Mouse (Mus musculus) bone marrow, adult 2 months (tissue): Measurements from ENCODE around the gene Arid1b. TPM values are rescaled to one million over a fixed set of nuclear protein-coding genes. Genes with fewer than 3 reads are reported as not detected.

Experiments
- H3K27ac ChIP-seq: fragments of 200-500 bp; 2 replicates; pipeline ENCODE4 v1.5.1; 2012; ENCODE audit warnings: low read depth, mild to moderate bottlenecking, control low read depth, inconsistent platforms, low read length; ENCODE audit not compliant: control insufficient read depth, poor library complexity, insufficient read depth
- H3K4me1 ChIP-seq: fragments of 200-500 bp; 2 replicates; pipeline ENCODE4 v1.6.1; 2011; ENCODE audit warnings: low read length; ENCODE audit not compliant: control insufficient read depth, insufficient read depth
- H3K4me3 ChIP-seq: fragments of 200-500 bp; replicated peaks from 2 replicates; pipeline ENCODE3; 2011; ENCODE audit warnings: mild to moderate bottlenecking, low read depth, low read length, control low read depth; ENCODE audit not compliant: control insufficient read depth
- CTCF ChIP-seq: fragments of 200-500 bp; IDR thresholded peaks from 2 replicates; pipeline ENCODE4 v1.5.1; 2011; ENCODE audit warnings: low read length, control low read depth; ENCODE audit not compliant: control insufficient read depth, insufficient read depth
- POLR2A ChIP-seq: fragments of 200-500 bp; IDR thresholded peaks from 2 replicates; pipeline ENCODE4 v1.6.1; 2011; ENCODE audit warnings: low read depth, mild to moderate bottlenecking, control low read depth, low read length, borderline replicate concordance; ENCODE audit not compliant: control insufficient read depth
- WGBS: fragments of 180-500 bp; shearing (Covaris S2); methylation state at CpG from one replicate; pipeline ENCODE4 v1.1.7; 2018; 5-methylcytosine and 5-hydroxymethylcytosine counted together
- polyA plus RNA-seq: library from polyadenylated mRNA; stranded (reverse); fragments of >200 nt; gene quantifications from 2 replicates; pipeline ENCODE4 v1.2.4, GENCODE M21; 2011; ENCODE audit warnings: low replicate concordance; ENCODE audit not compliant: missing spikeins, insufficient read depth, insufficient read length

Arid1b gene
- polyA plus RNA-seq, 1 experiment, result 12.5 TPM

GRCm38 (mm10) chr17:5131706-5132105, 137.6 kb downstream of the Arid1b start:
- TF ChIP-seq CTCF, result no peak
- TF ChIP-seq POLR2A, result no peak
- 91% methylated on average over 6 of the region's 6 CpGs for WGBS
- Histone ChIP-seq H3K4me3 (no peak overlapping the region), H3K27ac (no peak overlapping the region), H3K4me1 (peaks cover 3% of the 10 kb centered on the region)

DNA sequence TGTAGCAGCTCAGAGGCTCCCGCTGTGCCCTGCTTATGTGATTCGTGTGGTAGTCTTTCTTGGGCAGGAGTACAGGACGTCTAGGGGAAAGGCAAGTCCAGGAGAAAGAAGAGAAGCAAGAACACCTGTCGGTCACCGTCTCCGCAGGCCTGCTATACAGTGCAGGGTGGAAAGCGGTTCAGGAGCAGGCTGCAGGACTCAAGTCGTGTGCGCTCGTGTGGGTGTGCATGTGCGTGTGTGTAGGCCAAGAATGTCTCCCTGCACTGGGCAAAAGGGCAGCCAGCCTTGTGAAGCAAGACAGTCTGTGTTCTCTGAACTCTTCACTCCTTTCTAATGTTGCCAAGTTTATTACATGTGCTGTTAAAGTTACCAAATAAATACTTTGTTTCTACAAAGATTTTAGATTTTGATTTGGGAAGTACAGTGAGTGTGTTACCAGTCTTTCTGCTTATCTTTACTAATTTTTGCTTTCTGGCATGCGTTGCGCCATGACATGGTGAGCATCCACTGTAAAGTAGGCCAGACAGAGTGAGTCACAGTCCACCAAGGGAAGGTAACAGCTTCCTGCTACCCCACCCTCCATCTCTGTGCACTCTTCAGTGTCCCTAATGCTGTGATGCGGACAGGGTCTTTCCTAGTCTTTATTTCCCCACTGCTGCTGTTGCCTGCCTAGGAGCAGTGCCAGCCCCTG, 138.3 kb downstream of the Arid1b start:
- WGBS, result 89% methylated on average over 14 of the region's 14 CpGs
- TF ChIP-seq CTCF (no peak), POLR2A (no peak)
- H3K27ac ChIP-seq, result no peak overlapping the region
- H3K4me1 ChIP-seq, result peaks cover 3% of the 10 kb centered on the region
- no peak overlapping the region for H3K4me3 ChIP-seq

DNA sequence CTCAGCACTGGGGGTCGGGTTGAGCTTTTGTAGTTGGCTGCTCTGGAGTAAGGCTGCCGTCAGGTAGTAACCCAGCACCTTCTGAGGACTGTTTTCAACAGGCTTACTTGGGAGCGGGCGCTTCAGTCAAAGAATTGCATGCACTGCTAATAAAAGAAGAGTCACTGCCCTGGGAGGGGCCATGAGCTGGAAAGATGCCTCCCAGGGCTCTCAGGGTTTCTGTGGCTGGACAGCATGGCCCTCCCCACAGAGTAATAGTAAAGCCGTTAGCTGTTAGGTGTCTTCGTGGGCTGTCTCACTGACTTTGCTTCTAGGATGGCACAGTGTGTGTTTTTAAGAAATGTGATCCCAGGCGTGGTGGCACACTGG, 138.8 kb downstream of the Arid1b start:
- no peak overlapping the region for H3K4me3 ChIP-seq
- peaks cover 3% of the 10 kb centered on the region for H3K4me1 ChIP-seq
- TF ChIP-seq CTCF, result no peak
- no peak for TF ChIP-seq POLR2A
- H3K27ac ChIP-seq, result no peak overlapping the region
- 88% methylated on average over 7 of the region's 7 CpGs for WGBS

- TF ChIP-seq POLR2A, result no peak
- TF ChIP-seq CTCF, result no peak
- Histone ChIP-seq H3K4me1 (peaks cover 3% of the 10 kb centered on the region), H3K4me3 (no peak overlapping the region), H3K27ac (no peak overlapping the region)
- 86% methylated on average over 8 of the region's 8 CpGs for WGBS
Measured at GRCm38 (mm10) chr17:5133831-5134230, 139.7 kb downstream of the Arid1b start.

- H3K4me3 ChIP-seq, result no peak overlapping the region
- 78% methylated on average over 8 of the region's 8 CpGs for WGBS
- H3K27ac ChIP-seq, result no peak overlapping the region
- H3K4me1 ChIP-seq, result peaks cover 3% of the 10 kb centered on the region
- TF ChIP-seq CTCF, result no peak
- TF ChIP-seq POLR2A, result no peak
Measured at GRCm38 (mm10) chr17:5134271-5134670, 140.1 kb downstream of the Arid1b start.

- H3K4me1 ChIP-seq, result no peaks in the 10 kb centered on the region; the same call in 1 of the 2 replicates
- H3K27ac ChIP-seq, result no peak overlapping the region; the same call in 1 of the 2 replicates
- WGBS, result 45% methylated on average over 3 of the region's 3 CpGs
- no peak for TF ChIP-seq CTCF
- no peak overlapping the region for H3K4me3 ChIP-seq
Measured at GRCm38 (mm10) chr17:5137936-5138335, 143.8 kb downstream of the Arid1b start.

DNA sequence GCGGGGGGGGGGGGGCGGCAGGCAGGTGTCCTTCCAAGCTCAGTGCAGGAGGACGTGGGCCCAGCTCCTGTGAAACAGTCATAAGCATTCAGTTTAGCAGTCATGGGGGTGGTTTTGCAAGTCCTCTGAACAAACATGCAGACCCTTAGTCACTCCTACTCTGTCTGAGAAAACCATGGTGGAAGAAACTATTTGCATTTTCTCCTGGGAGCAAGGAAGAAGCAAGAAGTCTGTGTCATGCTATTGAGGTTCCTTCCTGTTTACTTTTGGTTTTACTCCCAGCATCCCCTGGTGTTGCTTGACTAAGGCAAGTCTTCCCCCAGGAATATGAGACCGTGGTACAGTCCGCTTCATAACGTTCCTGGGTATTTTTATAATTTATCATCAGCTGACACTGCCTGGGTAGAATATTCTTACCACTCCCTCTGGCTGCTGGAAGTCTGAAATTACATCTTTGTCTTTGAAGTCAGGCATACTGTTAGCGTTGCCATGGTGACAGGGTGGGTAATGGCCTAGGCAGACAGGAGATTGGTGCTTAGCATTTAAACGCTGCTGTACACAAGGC, 144.6 kb downstream of the Arid1b start:
- H3K4me1 ChIP-seq, result no peaks in the 10 kb centered on the region; the same call in 1 of the 2 replicates
- H3K27ac ChIP-seq, result no peak overlapping the region
- no peak overlapping the region for H3K4me3 ChIP-seq
- 22% methylated on average over 8 of the region's 8 CpGs for WGBS
- TF ChIP-seq POLR2A (no peak), CTCF (no peak)

GRCm38 (mm10) chr17:5139553-5139952, 145.4 kb downstream of the Arid1b start:
- H3K4me1 ChIP-seq, result no peaks in the 10 kb centered on the region; the same call in 1 of the 2 replicates

More at GRCm38 (mm10) chr17:5139553-5139952, 145.4 kb downstream of the Arid1b start:
- 61% methylated on average over 8 of the region's 8 CpGs for WGBS
- Histone ChIP-seq H3K4me3 (no peak overlapping the region), H3K27ac (no peak overlapping the region)
- TF ChIP-seq CTCF (no peak), POLR2A (no peak)
